Mouse (Mus musculus) kidney, adult 18-20 months (tissue): ENCODE measurements at regions not wholly inside any gene's neighbourhood (a gene's known extent, or its start where the extent isn't known, plus 50 kb on each side); places are given as distances from the start of the nearest gene placed in this dataset.

ENCODE experiments used
- DNase-seq: peaks from one replicate; pipeline ENCODE4 v3.0.0; 2021

- DNase-seq = no peak
These were observed 55.6 kb downstream of the Evx1 start for GRCm38 (mm10) chr6:52368734-52369412.

GRCm38 (mm10) chr6:52370806-52371360 is 57.6 kb downstream of the Evx1 start:
- no peak for DNase-seq

GRCm38 (mm10) chr6:52379146-52379545 is 65.8 kb downstream of the Evx1 start:
- no peak for DNase-seq

- no peak for DNase-seq
These were observed 66.3 kb downstream of the Evx1 start for GRCm38 (mm10) chr6:52379588-52379987.

- DNase-seq = no peak
These were observed 71.7 kb downstream of the Evx1 start for GRCm38 (mm10) chr6:52385044-52385443.

- no peak for DNase-seq
These were observed 88.1 kb downstream of the Evx1 start for GRCm38 (mm10) chr6:52401404-52401803.

- DNase-seq = no peak
These were observed 96.7 kb downstream of the Evx1 start for GRCm38 (mm10) chr6:52409991-52410390.

- DNase-seq = no peak
These were observed 97.4 kb downstream of the Evx1 start for GRCm38 (mm10) chr6:52410711-52411110.

GRCm38 (mm10) chr6:52411302-52411701 is 98.0 kb downstream of the Evx1 start:
- no peak for DNase-seq

- no peak for DNase-seq
These were observed 100.3 kb downstream of the Evx1 start for GRCm38 (mm10) chr6:52413639-52414038.

GRCm38 (mm10) chr6:52415341-52415946 is 102.1 kb downstream of the Evx1 start:
- no peak for DNase-seq

GRCm38 (mm10) chr6:52416491-52416890 is 103.2 kb downstream of the Evx1 start:
- no peak for DNase-seq

GRCm38 (mm10) chr6:52417439-52418124 is 104.3 kb downstream of the Evx1 start:
- peak; percentile 6 for DNase-seq

GRCm38 (mm10) chr6:52418451-52419170 is 105.3 kb downstream of the Evx1 start:
- peak; percentile 39 for DNase-seq

GRCm38 (mm10) chr6:52420276-52420970 is 107.1 kb downstream of the Evx1 start:
- no peak for DNase-seq

GRCm38 (mm10) chr6:52421771-52422170 is 108.5 kb downstream of the Evx1 start:
- no peak for DNase-seq

GRCm38 (mm10) chr6:52422686-52423085 is 109.4 kb downstream of the Evx1 start:
- no peak for DNase-seq

GRCm38 (mm10) chr6:52423581-52424107 is 110.3 kb downstream of the Evx1 start:
- no peak for DNase-seq

GRCm38 (mm10) chr6:52424440-52424839 is 111.1 kb downstream of the Evx1 start:
- no peak for DNase-seq

GRCm38 (mm10) chr6:52425082-52425481 is 111.8 kb downstream of the Evx1 start:
- no peak for DNase-seq

- DNase-seq = no peak
These were observed 115.3 kb downstream of the Evx1 start for GRCm38 (mm10) chr6:52428489-52429203.

GRCm38 (mm10) chr6:52429204-52429552 is 115.9 kb downstream of the Evx1 start:
- no peak for DNase-seq
